Mouse (Mus musculus) stomach, embryonic 14.5 days (tissue): ENCODE data around the gene Casc3. TPM values are rescaled to one million over a fixed set of nuclear protein-coding genes. Genes with fewer than 3 reads are reported as not detected.

Experiments
- ATAC-seq: fragments of 200-750 bp; cut with Nextera tagmentation; 2 replicates; pipeline ENCODE4 v1.8.0; 2017; ENCODE audit warnings: low read depth, moderate TSS enrichment; ENCODE audit not compliant: insufficient number of reproducible peaks, insufficient read depth, low FRiP score
- H3K27ac ChIP-seq: fragments of 300-500 bp; sonication (generic); 2 replicates; pipeline ENCODE4 v1.5.1; 2014; ENCODE audit warnings: mild to moderate bottlenecking, low read length, moderate library complexity, mixed read lengths
- H3K27me3 ChIP-seq: fragments of 300-500 bp; sonication (generic); 2 replicates; pipeline ENCODE4 v1.6.1; 2014; ENCODE audit warnings: low read length, control low read depth, mixed read lengths; ENCODE audit not compliant: control insufficient read depth, insufficient read depth
- H3K36me3 ChIP-seq: fragments of 300-500 bp; sonication (generic); 2 replicates; pipeline ENCODE4 v1.6.1; 2014; ENCODE audit warnings: mild to moderate bottlenecking, control low read depth, low read length, moderate library complexity, mixed read lengths; ENCODE audit not compliant: control insufficient read depth, insufficient read depth
- H3K4me1 ChIP-seq: fragments of 300-500 bp; sonication (generic); 2 replicates; pipeline ENCODE4 v1.6.1; 2014; ENCODE audit warnings: low read length, control low read depth, mixed read lengths; ENCODE audit not compliant: control insufficient read depth, insufficient read depth
- H3K4me2 ChIP-seq: fragments of 300-500 bp; sonication (generic); replicated peaks from 2 replicates; pipeline ENCODE4 v1.6.1; 2014; ENCODE audit warnings: low read depth, low read length, control low read depth
- H3K4me3 ChIP-seq: fragments of 300-500 bp; sonication (generic); 2 replicates; pipeline ENCODE4 v1.5.1; 2014; ENCODE audit warnings: low read depth, low read length, control low read depth
- H3K9ac ChIP-seq: fragments of 300-500 bp; sonication (generic); replicated peaks from 2 replicates; pipeline ENCODE4 v1.6.1; 2014; ENCODE audit warnings: low read depth, mild to moderate bottlenecking, control low read depth, low read length, moderate library complexity, mixed read lengths
- H3K9me3 ChIP-seq: fragments of 300-500 bp; sonication (generic); 2 replicates; pipeline ENCODE4 v1.6.1; 2016; ENCODE audit warnings: low read depth, low read length, control low read depth; ENCODE audit not compliant: control insufficient read depth
- WGBS: fragments of 180-500 bp; shearing (Covaris S2); extraction: QIAGEN DNeasy Blood & Tissue Kit; methylation state at CpG from one replicate; pipeline ENCODE4 v1.1.7; 2014; 5-methylcytosine and 5-hydroxymethylcytosine counted together
- polyA plus RNA-seq: library from polyadenylated mRNA; unstranded; fragments of >200 nt; fragmentation: Nextera tagmentation; extraction: Ambion mirVana; gene quantifications from 2 replicates; pipeline ENCODE4 v1.2.1, GENCODE M21; 2014

Casc3 gene
- polyA plus RNA-seq, 1 experiment from 2014 or later = 33.7 TPM

DNA sequence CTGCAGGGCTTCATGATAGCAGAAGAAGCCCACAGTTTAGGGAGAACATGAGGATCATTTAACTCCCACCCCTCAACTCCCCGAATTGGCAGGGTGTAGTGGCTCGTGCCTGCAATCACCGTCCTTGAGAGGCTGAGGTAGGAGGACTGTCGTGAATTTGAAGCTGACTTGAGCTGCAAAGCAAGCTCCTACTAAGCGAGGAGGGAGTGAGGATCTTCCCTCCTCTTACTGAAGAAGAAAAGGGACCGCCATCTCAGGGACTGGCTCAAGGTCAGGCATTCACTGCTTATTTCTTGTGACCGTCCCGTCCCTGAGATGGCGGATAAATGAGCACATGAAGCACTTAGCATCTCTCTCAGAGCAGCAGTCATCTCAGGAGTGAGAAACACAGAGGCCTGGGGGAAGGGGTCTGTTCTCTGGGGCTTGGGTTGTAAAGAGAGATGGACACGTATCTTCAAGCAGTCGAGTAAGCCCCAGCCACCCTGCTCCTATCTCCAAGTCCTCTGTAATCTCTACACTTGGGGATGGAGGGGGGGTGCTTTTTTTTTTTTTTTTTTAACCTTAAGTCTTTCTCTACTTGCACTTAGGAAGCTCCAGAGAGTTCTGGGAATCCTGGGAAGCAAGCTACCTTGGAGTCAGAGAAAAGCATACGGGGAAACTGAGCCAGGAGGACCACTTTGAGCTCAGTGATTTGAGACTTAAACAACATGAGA lies 28.5 kb upstream of the Casc3 start:
- 44% methylated on average over 12 of the region's 12 CpGs for WGBS

DNA sequence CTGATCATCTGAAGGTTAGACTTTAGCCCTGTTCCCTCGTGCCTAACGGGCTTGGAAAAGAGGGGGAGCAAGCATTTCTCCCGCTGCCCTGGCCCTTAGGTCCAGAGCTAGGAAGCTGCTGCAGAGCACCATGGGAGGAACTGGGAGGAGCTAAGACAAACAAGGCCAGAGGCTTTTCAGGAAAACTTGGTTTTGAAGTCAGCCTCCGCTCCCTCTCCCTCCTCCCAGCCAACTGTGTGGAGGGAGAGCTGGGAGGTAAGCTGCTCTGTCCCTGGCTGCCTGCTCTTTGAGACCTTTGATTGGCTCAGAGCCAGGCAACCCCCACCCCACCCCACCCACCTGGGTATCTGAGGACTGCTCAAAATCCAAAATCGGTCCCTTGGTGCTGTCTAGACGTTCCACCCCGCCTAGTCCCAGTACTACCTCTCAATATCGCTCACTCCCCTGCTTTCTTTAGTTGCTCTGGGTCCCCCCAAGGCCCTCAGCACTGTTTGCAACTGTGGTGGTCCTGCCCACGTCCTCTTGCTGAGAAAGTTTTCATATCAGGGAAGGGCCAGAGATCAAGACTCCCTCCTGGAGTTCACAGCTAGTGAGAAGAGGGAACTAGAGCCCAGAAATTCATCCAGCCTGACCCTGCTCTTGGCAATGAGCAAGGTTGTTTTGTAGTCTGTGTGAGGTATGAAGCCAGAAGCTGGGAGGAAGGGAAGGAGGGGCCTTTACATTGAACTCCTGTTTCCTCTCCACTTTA lies 27.7 kb upstream of the Casc3 start:
- H3K36me3 ChIP-seq = no peaks in the 10 kb centered on the region
- H3K9ac ChIP-seq = no peak overlapping the region
- peak overlapping the region; percentile 29 for H3K4me2 ChIP-seq
- H3K9me3 ChIP-seq = no peaks in the 10 kb centered on the region
- no peak for ATAC-seq
- 7% methylated on average over 9 of the region's 9 CpGs for WGBS
- no peak overlapping the region for H3K4me3 ChIP-seq
- peak overlapping the region; percentile 90 for H3K27ac ChIP-seq
- no peaks in the 10 kb centered on the region for H3K27me3 ChIP-seq
- H3K4me1 ChIP-seq = peaks cover 44% of the 10 kb centered on the region

More for the DNA sequence above, 28.5 kb upstream of the Casc3 start:
- H3K27ac ChIP-seq = peak overlapping the region; percentile 90
- no peaks in the 10 kb centered on the region for H3K27me3 ChIP-seq
- no peaks in the 10 kb centered on the region for H3K9me3 ChIP-seq
- 0 out of 2 replicates have a peak overlapping the region, but pooled peaks have one; percentile 28 for H3K4me3 ChIP-seq
- ATAC-seq = no peak
- peaks cover 38% of the 10 kb centered on the region for H3K4me1 ChIP-seq
- H3K4me2 ChIP-seq = peak overlapping the region; percentile 47
- no peak overlapping the region; the same call in 1 of the 2 replicates for H3K9ac ChIP-seq
- H3K36me3 ChIP-seq = no peaks in the 10 kb centered on the region

DNA sequence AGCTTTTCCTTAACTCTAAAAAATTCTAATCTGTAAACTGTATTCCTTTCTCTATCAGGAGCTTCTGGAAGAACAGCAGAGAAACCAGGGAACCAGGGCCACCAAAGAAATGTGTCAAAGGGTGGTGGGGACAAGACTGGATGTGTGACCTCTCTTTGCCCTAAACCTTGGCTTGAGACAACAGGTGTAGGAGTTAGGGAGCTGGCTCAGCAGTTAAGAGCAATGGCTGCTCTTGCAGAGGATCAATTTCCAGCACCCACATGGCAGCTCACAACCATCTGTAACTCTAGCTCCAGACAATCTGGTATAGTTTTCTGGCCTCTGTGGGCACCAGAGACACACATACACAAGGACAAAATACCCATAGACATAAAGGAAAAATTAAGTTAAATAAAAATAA lies 26.8 kb upstream of the Casc3 start:
- H3K9ac ChIP-seq = no peak overlapping the region
- no peak overlapping the region for H3K4me2 ChIP-seq
- H3K27ac ChIP-seq = peak overlapping the region; percentile 90; the same call in 1 of the 2 replicates
- H3K4me3 ChIP-seq = no peak overlapping the region
- no peaks in the 10 kb centered on the region for H3K27me3 ChIP-seq
- no peaks in the 10 kb centered on the region for H3K36me3 ChIP-seq
- H3K9me3 ChIP-seq = no peaks in the 10 kb centered on the region
- H3K4me1 ChIP-seq = peaks cover 49% of the 10 kb centered on the region
- ATAC-seq = no peak

DNA sequence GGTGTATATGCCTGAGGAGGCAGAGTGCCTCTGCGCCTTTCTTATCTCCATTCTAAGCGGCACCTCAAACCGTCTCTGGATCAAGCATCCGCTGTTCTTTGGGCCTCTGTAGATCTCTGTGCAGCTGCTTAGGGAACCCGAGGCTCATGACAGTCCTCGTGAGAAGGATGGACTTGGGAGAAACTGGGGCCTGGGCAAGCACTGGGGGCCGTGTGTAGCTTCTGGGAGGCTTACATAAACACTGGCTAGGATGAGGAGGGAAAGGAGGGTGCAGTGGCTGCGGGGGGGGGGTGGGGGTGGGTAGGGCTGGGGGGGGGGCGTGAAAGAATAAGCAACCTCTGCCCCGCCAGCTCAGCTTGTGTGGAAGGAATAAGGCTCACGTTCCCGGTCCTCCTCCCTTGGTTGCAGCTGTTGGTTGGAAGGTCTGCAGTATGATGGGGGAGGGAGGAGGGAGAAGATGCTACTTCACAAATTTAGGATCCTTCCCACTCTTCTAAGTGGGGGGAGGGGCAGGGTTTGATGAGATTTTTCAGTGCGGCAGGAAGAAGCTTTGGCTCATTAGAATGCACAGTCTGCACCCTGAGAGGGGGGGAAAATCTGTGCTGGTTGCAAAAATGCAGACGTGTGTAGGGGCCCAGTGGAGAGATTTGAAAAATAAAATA lies 22.7 kb upstream of the Casc3 start:
- peak; percentile 25; the same call in 1 of the 2 replicates for ATAC-seq
- WGBS = 8% methylated on average over 14 of the region's 14 CpGs
- H3K4me1 ChIP-seq = peaks cover 61% of the 10 kb centered on the region
- peak overlapping the region; percentile 92 for H3K27ac ChIP-seq
- H3K9ac ChIP-seq = no peak overlapping the region; the same call in 1 of the 2 replicates
- no peak overlapping the region for H3K4me3 ChIP-seq
- no peaks in the 10 kb centered on the region for H3K36me3 ChIP-seq
- H3K4me2 ChIP-seq = peak overlapping the region; percentile 39; the same call in 1 of the 2 replicates
- H3K27me3 ChIP-seq = no peaks in the 10 kb centered on the region
- no peaks in the 10 kb centered on the region for H3K9me3 ChIP-seq

DNA sequence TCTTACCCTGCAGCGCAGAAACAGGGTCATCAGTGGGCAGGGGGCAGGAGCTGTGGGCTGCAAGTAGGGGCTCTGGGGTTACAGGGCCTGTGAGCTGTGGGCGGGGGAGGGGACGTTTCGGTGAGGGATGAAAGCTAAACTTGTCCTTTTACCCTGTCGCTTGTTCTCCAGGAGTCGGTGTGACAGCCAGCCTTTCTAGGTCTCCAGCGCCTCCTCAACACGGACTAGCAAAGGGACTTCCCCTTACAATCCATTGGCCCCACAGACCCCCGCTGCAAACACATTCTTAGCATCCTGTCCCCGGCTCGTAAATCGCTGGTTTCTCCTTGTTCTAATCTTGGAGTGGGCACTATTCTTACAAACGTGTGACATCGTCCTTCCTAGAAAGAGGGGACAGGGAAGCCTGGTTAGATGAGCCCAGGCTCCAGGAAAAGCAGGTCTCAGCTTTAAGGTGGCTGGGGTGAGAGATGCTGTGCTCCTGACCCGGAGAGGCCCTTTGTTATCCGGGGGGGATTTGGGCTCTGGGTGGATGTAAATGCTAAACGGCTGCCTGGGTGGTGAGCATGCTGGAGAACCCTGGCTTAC lies 22.0 kb upstream of the Casc3 start:
- Histone ChIP-seq H3K4me3 (peak overlapping the region; percentile 8; the same call in 1 of the 2 replicates), H3K27ac (peak overlapping the region; percentile 92), H3K36me3 (no peaks in the 10 kb centered on the region), H3K4me1 (peaks cover 59% of the 10 kb centered on the region), H3K9ac (no peak overlapping the region), H3K27me3 (no peaks in the 10 kb centered on the region), H3K9me3 (no peaks in the 10 kb centered on the region), H3K4me2 (peak overlapping the region; percentile 39)
- 8% methylated on average over 17 of the region's 17 CpGs for WGBS
- ATAC-seq = no peak

DNA sequence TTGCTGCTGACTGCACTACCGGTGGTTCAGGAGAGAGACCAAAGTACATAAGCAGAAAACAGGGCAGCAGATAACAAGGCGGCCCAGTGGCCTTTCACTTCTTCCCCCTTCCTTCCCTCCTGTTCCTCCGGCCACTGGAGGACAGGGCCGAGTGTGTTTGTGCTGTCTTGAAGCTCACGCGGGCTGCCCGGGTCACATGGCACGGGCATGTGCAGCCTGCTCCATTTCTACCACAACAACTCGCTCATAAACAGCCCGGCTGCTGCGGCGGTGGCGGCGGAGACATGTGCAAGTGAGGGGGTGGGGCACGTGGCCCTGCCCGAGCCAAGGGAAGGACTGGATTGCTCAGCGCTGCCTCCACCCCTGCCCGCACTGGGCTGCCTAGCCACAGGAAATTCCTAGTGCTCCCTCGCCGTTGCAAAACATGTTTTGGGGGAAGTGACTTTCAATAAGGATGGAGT lies 21.4 kb upstream of the Casc3 start:
- Histone ChIP-seq H3K27me3 (no peaks in the 10 kb centered on the region), H3K36me3 (no peaks in the 10 kb centered on the region), H3K4me1 (peaks cover 56% of the 10 kb centered on the region), H3K27ac (peak overlapping the region; percentile 92), H3K4me2 (peak overlapping the region; percentile 39), H3K9me3 (no peaks in the 10 kb centered on the region), H3K4me3 (peak overlapping the region; percentile 8; the same call in 1 of the 2 replicates), H3K9ac (no peak overlapping the region)
- WGBS = 1% methylated on average over 20 of the region's 20 CpGs
- peak; percentile 51 for ATAC-seq

DNA sequence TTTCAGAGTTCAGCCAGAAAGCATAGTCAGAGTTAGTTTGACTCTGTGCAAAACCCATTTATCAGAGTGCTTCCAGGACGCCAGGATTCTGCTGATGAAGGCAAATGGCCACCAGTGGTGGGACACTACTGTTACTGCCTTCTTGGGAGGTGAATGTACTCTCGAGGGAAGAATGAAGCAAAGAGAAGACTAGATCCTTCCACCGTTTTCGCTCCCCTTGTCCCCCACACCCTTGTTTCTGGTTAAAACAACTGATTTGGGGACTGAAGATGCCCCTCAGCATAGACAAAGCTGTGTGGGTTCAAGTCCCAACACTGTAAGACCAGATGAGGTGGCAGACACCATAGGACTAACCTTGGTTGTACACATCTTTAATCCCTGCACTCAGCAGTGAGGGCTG lies 20.6 kb upstream of the Casc3 start:
- no peaks in the 10 kb centered on the region for H3K9me3 ChIP-seq
- WGBS = 64% methylated on average over 4 of the region's 4 CpGs
- peaks cover 56% of the 10 kb centered on the region for H3K4me1 ChIP-seq
- peak overlapping the region; percentile 92 for H3K27ac ChIP-seq
- no peak overlapping the region for H3K9ac ChIP-seq
- no peak for ATAC-seq
- H3K36me3 ChIP-seq = no peaks in the 10 kb centered on the region
- no peaks in the 10 kb centered on the region for H3K27me3 ChIP-seq
- H3K4me2 ChIP-seq = no peak overlapping the region
- H3K4me3 ChIP-seq = no peak overlapping the region

DNA sequence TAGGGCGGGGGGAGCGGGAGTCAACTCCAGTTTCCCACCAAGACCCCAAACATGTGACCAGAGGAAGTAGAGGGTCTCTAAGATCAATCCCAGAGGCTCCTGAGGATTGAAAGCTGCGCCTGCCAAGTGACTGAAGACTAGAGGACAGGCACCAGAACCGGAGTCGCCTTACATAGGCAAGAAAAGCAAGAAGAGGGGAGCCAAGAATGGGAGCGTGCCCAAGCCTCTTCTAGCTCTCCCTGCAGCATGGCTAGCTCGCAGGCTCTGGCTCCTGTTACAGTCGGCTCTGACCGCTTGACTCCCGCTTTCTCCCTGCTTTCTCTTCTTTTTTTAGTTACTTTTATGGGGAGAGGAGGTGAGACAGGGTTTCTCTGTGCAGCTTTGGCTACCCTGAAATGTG lies 19.5 kb upstream of the Casc3 start:
- no peak for ATAC-seq
- Histone ChIP-seq H3K4me2 (no peak overlapping the region), H3K9me3 (no peaks in the 10 kb centered on the region), H3K27ac (peak overlapping the region; percentile 90), H3K27me3 (no peaks in the 10 kb centered on the region), H3K4me3 (no peak overlapping the region), H3K4me1 (peaks cover 59% of the 10 kb centered on the region), H3K36me3 (no peaks in the 10 kb centered on the region), H3K9ac (no peak overlapping the region)
- WGBS = 67% methylated on average over 10 of the region's 10 CpGs
